Mouse (Mus musculus) midbrain, embryonic 14.5 days (tissue): Measurements from ENCODE around the gene Rrnad1. TPM values are rescaled to one million over a fixed set of nuclear protein-coding genes. Genes with fewer than 3 reads are reported as not detected.
A peak's percentile ranks its signal among the peaks of the same experiment; 100 is the strongest.

Source experiments
- ATAC-seq: fragments of 200-750 bp; cut with Nextera tagmentation; 2 replicates; pipeline ENCODE4 v1.8.0; 2017; ENCODE audit warnings: moderate number of reproducible peaks, moderate library complexity; ENCODE audit not compliant: low FRiP score, low TSS enrichment
- DNase-seq: peaks from one replicate; pipeline ENCODE4 v3.0.0-alpha.2; 2015
- H3K27ac ChIP-seq: fragments of 300-500 bp; sonication (generic); replicated peaks from 2 replicates; pipeline ENCODE4 v1.5.1; 2014; ENCODE audit warnings: mild to moderate bottlenecking, low read depth, low read length, moderate library complexity
- H3K27me3 ChIP-seq: fragments of 300-500 bp; sonication (generic); 2 replicates; pipeline ENCODE4 v1.6.1; 2014; ENCODE audit warnings: low read length, control low read depth, mixed read lengths; ENCODE audit not compliant: control insufficient read depth, insufficient read depth
- H3K36me3 ChIP-seq: fragments of 300-500 bp; sonication (generic); 2 replicates; pipeline ENCODE4 v1.6.1; 2014; ENCODE audit warnings: low read length, control low read depth; ENCODE audit not compliant: control insufficient read depth, insufficient read depth
- H3K4me1 ChIP-seq: fragments of 300-500 bp; sonication (generic); 2 replicates; pipeline ENCODE4 v1.6.1; 2014; ENCODE audit warnings: mild to moderate bottlenecking, antibody characterized with exemption, low read length, control low read depth; ENCODE audit not compliant: control insufficient read depth, insufficient read depth
- H3K4me2 ChIP-seq: fragments of 300-500 bp; sonication (generic); 2 replicates; pipeline ENCODE4 v1.6.1; 2014; ENCODE audit warnings: mild to moderate bottlenecking, low read length, moderate library complexity
- H3K4me3 ChIP-seq: fragments of 300-500 bp; sonication (generic); replicated peaks from 2 replicates; pipeline ENCODE4 v1.5.1; 2014; ENCODE audit warnings: low read depth, low read length
- H3K9ac ChIP-seq: fragments of 300-500 bp; sonication (generic); replicated peaks from 2 replicates; pipeline ENCODE4 v1.6.1; 2014; ENCODE audit warnings: mild to moderate bottlenecking, low read length, moderate library complexity
- H3K9me3 ChIP-seq: fragments of 300-500 bp; sonication (generic); 2 replicates; pipeline ENCODE4 v1.6.1; 2016; ENCODE audit warnings: low read length, control low read depth, mixed read lengths; ENCODE audit not compliant: control insufficient read depth
- WGBS: fragments of 180-500 bp; shearing (Covaris S2); extraction: QIAGEN DNeasy Blood & Tissue Kit; methylation state at CpG from one replicate; pipeline ENCODE4 v1.1.7; 2014; 5-methylcytosine and 5-hydroxymethylcytosine counted together
- polyA plus RNA-seq: library from polyadenylated mRNA; unstranded; fragments of >200 nt; fragmentation: Nextera tagmentation; extraction: Ambion mirVana; gene quantifications from 2 replicates; pipeline ENCODE4 v1.2.1, GENCODE M21; 2014

Gene Rrnad1
- polyA plus RNA-seq, 1 experiment from 2014 or later = 19.1 TPM

DNA sequence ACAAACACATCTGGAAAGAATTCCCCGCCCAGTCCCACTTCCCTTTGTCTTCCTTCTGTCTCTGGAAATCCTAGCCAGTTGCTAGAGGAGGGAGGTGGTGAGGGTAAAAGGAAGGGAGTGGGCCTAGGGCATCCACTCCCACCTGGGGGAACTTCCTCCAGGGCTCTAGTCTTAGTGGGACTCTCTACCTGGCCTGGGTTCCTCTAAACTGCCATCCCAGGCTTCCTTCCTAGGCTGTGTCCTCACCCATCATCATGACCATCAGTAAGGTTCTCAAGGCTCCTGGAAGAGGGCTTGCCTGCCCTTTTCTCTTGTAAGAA lies 16.0 kb upstream of the Rrnad1 start:
- no peak overlapping the region for H3K4me2 ChIP-seq
- H3K9me3 ChIP-seq = no peaks in the 10 kb centered on the region
- DNase-seq (peak; percentile 14), ATAC-seq (no peak)
- 29% methylated on average over 1 of the region's 1 CpGs for WGBS
- 0 out of 2 replicates have a peak overlapping the region, but pooled peaks have one; percentile 20 for H3K27ac ChIP-seq
- H3K4me3 ChIP-seq = no peak overlapping the region
- H3K4me1 ChIP-seq = peaks cover 59% of the 10 kb centered on the region
- peaks cover 23% of the 10 kb centered on the region for H3K36me3 ChIP-seq
- peak overlapping the region; percentile 21; the same call in 1 of the 2 replicates for H3K9ac ChIP-seq
- no peaks in the 10 kb centered on the region for H3K27me3 ChIP-seq

DNA sequence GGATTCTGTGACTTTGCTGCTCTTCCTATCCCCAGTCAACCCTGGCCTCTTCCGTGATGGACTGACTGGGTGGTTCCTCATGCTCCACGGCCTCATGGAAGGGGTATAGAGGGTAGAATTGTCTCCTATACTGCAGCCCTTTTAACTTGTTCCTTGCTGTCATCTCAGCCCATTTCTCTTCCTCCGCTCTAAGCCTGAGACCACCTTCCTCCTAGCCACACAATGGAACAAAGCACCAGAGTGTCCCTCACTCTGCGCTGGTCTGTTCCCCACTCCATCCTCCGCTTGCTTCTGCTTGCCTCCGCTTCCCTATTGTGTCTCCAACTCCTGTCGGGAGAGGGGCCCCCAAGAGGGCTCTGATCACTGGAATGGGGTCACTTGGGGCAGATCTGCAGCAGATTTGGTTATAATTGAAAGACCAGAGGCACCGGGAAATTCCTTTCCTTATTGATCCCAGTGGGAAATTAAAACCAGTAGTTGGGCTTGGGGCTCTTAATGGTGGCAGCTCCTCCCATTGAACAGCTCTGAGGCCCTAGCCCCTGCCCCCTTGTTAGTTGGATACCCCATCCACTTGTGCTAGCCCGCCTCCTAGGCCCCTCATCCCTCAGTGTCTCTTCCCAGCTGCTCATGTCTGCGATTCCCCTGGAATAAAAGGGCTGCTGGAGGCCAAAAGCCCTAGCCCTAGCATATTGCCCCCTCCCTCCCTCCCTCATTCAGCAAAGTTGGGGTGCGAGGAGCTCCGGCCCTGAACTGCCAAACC lies 15.4 kb upstream of the Rrnad1 start:
- Histone ChIP-seq H3K9ac (no peak overlapping the region), H3K27me3 (no peaks in the 10 kb centered on the region), H3K9me3 (no peaks in the 10 kb centered on the region), H3K4me2 (no peak overlapping the region), H3K27ac (0 out of 2 replicates have a peak overlapping the region, but pooled peaks have one; percentile 16), H3K4me1 (peaks cover 59% of the 10 kb centered on the region), H3K4me3 (no peak overlapping the region), H3K36me3 (peaks cover 28% of the 10 kb centered on the region)
- DNase-seq (peak; percentile 24), ATAC-seq (no peak)
- WGBS = 10% methylated on average over 12 of the region's 12 CpGs

DNA sequence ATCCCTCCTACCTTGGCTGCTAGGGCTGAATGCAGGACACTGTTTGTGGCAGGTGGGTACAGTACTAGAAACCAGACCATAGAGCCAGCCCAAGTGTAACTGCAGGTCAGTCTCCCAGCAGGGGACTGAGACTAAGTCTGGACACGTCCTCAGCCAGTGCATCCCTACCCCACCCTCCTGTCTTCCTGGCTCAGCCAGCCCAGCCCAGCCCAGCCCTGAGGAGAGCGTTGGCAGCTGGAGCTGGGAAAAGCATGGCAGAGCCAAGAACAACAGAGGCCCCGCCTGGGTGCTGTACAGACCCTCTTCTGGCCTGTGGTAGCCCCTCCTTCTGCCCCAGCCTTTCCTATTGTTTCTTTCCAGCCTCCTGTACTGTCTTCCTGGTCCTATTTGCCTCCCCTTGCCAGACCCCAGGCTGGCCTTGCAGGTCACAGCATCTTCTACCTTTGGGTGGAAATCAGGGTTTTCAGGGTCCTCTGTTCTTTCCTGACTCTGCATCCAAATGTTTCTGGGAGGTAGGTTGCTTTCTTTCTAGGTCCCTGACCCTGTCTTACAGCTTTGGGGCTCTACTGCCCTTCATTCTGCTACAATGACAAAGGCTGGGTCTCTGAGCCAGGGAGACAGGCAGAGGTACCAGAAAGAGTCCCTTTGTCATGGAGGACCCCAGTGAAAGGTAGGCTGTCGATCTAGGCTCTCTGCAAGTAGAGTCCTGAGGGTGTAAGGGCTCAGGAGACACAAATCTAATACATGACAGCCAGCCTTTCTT lies 14.5 kb upstream of the Rrnad1 start:
- Histone ChIP-seq H3K9me3 (no peaks in the 10 kb centered on the region), H3K4me1 (peaks cover 54% of the 10 kb centered on the region), H3K4me2 (no peak overlapping the region), H3K9ac (no peak overlapping the region), H3K27ac (0 out of 2 replicates have a peak overlapping the region, but pooled peaks have one; percentile 45), H3K4me3 (no peak overlapping the region), H3K27me3 (no peaks in the 10 kb centered on the region), H3K36me3 (peaks cover 38% of the 10 kb centered on the region)
- peak; percentile 29 for DNase-seq
- WGBS = 7% methylated on average over 4 of the region's 4 CpGs
- peak; percentile 43; the same call in 1 of the 2 replicates for ATAC-seq

DNA sequence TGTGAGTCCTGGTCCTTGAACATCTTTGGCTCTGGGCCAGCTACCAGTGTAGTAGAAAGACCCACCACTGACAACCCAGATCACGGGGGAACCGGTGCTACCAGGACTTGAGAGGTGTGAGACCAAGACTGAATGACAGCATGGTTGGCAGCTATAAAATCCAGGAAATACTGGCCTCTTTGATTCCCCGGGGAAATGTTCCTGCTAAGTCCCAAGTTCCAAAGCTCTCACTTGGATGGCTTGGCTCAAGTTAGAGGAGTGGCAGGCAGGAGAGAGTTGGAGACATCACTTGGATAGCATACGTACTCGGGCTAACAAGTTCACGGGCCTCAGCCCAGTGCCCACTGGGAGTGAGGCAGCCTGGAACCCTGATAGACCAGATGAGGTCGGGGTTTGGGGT lies 13.1 kb upstream of the Rrnad1 start:
- no peak overlapping the region for H3K4me2 ChIP-seq
- ATAC-seq (no peak), DNase-seq (no peak)
- no peak overlapping the region for H3K4me3 ChIP-seq
- peaks cover 39% of the 10 kb centered on the region for H3K4me1 ChIP-seq
- no peak overlapping the region for H3K9ac ChIP-seq
- peaks cover 52% of the 10 kb centered on the region for H3K36me3 ChIP-seq
- no peaks in the 10 kb centered on the region for H3K27me3 ChIP-seq
- WGBS = 86% methylated on average over 7 of the region's 7 CpGs
- H3K9me3 ChIP-seq = no peaks in the 10 kb centered on the region
- H3K27ac ChIP-seq = no peak overlapping the region

DNA sequence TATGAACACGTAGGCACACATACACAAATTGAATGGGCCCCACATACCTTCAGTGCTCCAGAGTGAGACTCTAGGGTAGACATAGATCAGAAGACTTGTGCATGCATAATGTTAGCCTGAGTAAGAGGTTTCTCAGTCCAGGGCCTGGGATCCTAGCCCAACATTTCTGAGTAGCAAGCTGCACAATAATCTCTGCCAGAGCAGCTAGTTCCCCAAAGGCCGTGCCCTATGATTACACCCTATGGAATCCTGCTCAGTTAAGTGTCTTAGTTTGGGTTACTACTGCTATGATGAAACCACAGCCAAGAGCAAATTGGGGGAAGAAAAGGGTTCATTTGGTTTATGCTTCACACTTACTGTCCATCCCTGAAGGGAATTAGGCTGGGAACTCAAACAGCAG lies 12.0 kb upstream of the Rrnad1 start:
- 93% methylated on average over 2 of the region's 2 CpGs for WGBS
- Histone ChIP-seq H3K27ac (no peak overlapping the region), H3K27me3 (no peaks in the 10 kb centered on the region), H3K36me3 (peaks cover 63% of the 10 kb centered on the region), H3K4me1 (peaks cover 28% of the 10 kb centered on the region), H3K4me3 (no peak overlapping the region), H3K9ac (no peak overlapping the region), H3K4me2 (no peak overlapping the region), H3K9me3 (no peaks in the 10 kb centered on the region)
- ATAC-seq (no peak), DNase-seq (no peak)

DNA sequence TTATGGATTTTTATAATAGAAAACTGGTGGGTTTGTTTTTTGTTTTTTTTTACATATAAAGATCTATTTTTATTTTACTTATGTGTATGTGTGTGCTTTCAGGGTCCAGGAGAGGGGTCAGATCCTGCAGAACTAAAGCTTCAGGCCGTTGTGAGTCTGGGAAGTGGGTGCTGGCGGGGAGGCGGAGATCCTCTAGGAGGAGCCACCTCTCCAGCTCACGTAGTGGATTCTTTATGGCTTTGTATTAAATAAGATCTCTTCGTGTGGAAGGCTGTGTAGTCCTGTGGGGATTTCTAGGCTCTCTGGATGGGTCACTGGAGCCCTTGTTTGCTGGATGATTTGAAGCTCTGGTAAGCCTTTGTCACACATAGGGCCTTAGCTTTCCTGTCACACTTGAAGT lies 10.1 kb upstream of the Rrnad1 start:
- Histone ChIP-seq H3K4me1 (peaks cover 11% of the 10 kb centered on the region; the same call in 1 of the 2 replicates), H3K9me3 (no peaks in the 10 kb centered on the region), H3K4me3 (no peak overlapping the region), H3K4me2 (no peak overlapping the region), H3K27me3 (no peaks in the 10 kb centered on the region), H3K9ac (no peak overlapping the region), H3K36me3 (peaks cover 69% of the 10 kb centered on the region), H3K27ac (no peak overlapping the region)
- 57% methylated on average over 5 of the region's 5 CpGs for WGBS
- ATAC-seq (no peak), DNase-seq (no peak)

DNA sequence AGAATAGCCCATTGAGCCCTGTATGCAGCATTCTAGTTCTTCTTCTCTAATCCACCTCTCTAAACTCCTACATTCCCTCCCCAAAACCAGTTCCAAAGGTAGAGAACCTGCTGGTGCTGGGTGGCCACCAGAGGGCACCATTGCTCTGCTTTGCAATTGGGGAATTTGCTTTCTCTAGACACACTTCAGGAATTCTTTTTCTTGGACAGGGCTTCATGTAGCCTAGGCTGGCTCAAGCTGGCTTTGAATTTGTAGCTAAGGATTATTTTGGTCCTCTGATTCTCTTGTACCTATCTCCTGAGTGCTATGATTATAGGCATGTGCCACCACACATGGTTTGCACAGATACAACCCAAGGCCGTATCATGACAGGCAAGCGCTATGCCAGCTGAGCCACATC lies 5.3 kb upstream of the Rrnad1 start:
- Histone ChIP-seq H3K9ac (peak overlapping the region; percentile 9; the same call in 1 of the 2 replicates), H3K4me1 (peaks cover 6% of the 10 kb centered on the region), H3K27me3 (no peaks in the 10 kb centered on the region), H3K27ac (no peak overlapping the region), H3K9me3 (no peaks in the 10 kb centered on the region), H3K4me3 (no peak overlapping the region), H3K4me2 (no peak overlapping the region), H3K36me3 (peaks cover 69% of the 10 kb centered on the region)
- WGBS = 90% methylated on average over 2 of the region's 2 CpGs
- peak; percentile 50; the same call in 1 of the 2 replicates for ATAC-seq
- DNase-seq = peak; percentile 93

DNA sequence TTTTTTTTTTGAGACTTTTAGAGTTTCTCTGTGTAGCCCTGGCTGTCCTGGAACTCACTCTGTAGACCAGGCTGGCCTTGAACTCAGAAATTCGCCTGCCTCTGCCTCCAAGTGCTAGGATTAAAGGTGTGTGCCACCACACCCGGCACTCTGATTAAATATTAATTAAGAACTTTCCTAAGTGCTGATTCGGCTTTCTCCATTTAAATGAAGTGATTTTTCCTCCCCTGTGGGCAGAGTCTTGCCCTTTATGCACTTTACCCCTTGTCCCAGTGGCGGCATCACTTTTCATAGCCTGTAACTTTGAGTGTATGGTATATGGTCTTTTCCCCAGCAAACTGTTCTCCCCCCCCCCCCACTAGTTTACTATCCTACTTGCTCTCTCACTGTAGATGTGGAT lies 4.7 kb upstream of the Rrnad1 start:
- 84% methylated on average over 4 of the region's 4 CpGs for WGBS
- no peak overlapping the region for H3K9ac ChIP-seq
- peaks cover 7% of the 10 kb centered on the region for H3K4me1 ChIP-seq
- H3K4me2 ChIP-seq = no peak overlapping the region
- H3K4me3 ChIP-seq = no peak overlapping the region
- DNase-seq = no peak
- H3K36me3 ChIP-seq = peaks cover 63% of the 10 kb centered on the region
- H3K27ac ChIP-seq = no peak overlapping the region
- H3K27me3 ChIP-seq = no peaks in the 10 kb centered on the region
- H3K9me3 ChIP-seq = no peaks in the 10 kb centered on the region
- no peak for ATAC-seq
